Mouse (Mus musculus): ENCODE measurements at regions not wholly inside any gene's neighbourhood (a gene's known extent, or its start where the extent isn't known, plus 50 kb on each side); places are given as distances from the start of the nearest gene placed in this dataset.

- Histone ChIP-seq H3K27ac (ENCODE audit: insufficient read depth, low read length) (peak overlapping the region; percentile 23; the same call in 1 of the 2 replicates), H3K4me1 (ENCODE audit: control insufficient read depth, insufficient read depth, low read length) (peaks cover 16% of the 10 kb centered on the region), H3K4me3 (ENCODE audit: insufficient read depth, low read length) (no peak overlapping the region)
- TF ChIP-seq CTCF (IDR thresholded peaks at IDR 0.05; ENCODE audit: borderline replicate concordance, insufficient read depth, low read length) (no peak), POLR2A (IDR thresholded peaks at IDR 0.05; ENCODE audit: low read depth, low read length) (no peak)
Measured at GRCm38 (mm10) chr2:116818550-116818949, 59.9 kb upstream of the Tmco5 start.

DNA sequence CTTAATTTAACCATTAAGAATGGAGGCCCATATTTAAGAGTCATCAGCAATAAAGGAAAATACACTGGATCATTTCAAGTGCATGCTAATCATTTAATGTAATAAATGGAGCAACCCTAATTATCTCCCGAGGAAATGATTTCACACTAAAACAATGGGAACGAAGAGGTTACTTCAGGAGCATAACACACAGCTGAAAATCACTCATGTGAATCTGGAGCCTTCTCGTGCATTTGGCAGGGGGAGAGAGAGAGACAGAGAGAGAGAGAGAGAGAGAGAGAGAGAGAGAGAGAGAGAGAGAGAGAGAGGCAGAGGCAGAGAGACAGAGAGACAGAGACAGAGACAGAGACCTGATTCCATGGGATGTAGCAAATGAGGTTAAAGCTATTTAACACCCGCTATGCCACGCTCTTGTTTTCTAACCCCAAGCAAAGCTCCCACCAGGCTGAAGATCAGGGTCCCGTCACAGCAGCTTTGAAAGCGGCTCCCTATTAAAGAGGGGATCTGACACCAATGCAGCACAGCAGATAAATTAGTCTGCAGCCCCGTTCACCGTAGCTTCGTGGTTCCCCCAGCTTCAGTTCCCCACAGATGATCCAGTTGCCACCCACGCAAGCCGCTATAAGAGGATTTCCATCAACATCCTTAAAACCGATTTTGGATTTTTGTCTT is 59.3 kb upstream of the Tmco5 start:
- Histone ChIP-seq H3K4me1 (ENCODE audit: control insufficient read depth, insufficient read depth, low read length) (peaks cover 16% of the 10 kb centered on the region), H3K27ac (ENCODE audit: insufficient read depth, low read length) (peak overlapping the region; percentile 23; the same call in 1 of the 2 replicates)
- TF ChIP-seq POLR2A (IDR thresholded peaks at IDR 0.05; ENCODE audit: low read depth, low read length) (no peak), CTCF (IDR thresholded peaks at IDR 0.05; ENCODE audit: borderline replicate concordance, insufficient read depth, low read length) (no peak)

DNA sequence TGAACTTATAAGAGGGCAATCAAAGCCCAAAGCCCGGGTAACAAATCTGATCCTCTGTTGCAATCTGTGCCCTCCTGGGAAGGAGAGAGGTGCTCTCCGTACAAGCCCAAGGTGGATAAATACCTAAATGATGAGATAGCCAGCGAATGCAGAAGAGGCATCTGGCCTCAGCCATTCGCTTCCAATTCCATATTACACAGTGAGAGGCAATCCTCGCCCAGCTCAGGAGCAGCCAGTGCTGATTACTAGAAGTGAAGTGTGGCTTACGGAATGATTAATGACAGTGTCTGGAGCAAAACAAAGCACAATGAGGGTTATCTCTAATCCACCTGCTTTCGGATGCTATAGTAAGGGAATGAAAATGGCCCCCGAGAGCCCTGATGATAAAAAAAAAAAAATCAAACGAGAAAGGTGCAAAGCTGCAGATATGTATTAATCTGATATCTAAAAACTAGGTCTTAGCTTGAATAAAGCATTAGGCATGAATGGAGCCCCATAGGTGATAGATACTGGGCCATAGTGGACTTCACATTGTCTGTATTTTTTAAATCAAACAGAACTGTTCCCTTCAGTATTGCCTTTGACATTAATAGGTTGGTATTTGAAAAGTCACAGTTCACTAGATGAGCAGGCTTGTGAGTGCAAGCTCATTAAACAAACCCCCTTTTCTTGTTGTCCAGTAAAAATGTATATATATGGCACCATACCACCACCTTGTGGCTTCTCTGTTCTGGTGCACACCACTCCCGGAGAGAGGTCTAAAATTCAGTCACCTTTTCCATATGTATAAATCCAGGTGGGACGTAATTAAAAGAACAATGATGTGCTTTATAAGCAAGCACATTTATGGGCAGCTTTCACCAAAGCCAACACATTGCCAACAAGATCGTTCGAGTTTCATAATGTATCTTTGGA is 57.4 kb upstream of the Tmco5 start:
- Histone ChIP-seq H3K4me1 (ENCODE audit: control insufficient read depth, insufficient read depth, low read length) (peaks cover 16% of the 10 kb centered on the region), H3K4me3 (ENCODE audit: insufficient read depth, low read length) (no peak overlapping the region), H3K27ac (ENCODE audit: insufficient read depth, low read length) (no peak overlapping the region)
- TF ChIP-seq CTCF (IDR thresholded peaks at IDR 0.05; ENCODE audit: borderline replicate concordance, insufficient read depth, low read length): no peak
- TF ChIP-seq POLR2A (IDR thresholded peaks at IDR 0.05; ENCODE audit: low read depth, low read length): no peak

More for the DNA sequence above, 59.3 kb upstream of the Tmco5 start:
- H3K4me3 ChIP-seq (ENCODE audit: insufficient read depth, low read length): no peak overlapping the region

All from embryonic fibroblast, embryonic 13.5 days (primary cell).